Mouse (Mus musculus) NIH3T3 (cell line): ENCODE results near the gene Rab3il1.

Source experiments
- DNase-seq: peaks from one replicate; pipeline ENCODE4 v3.0.0-alpha.2; 2012; ENCODE audit warnings: low read depth

The Rab3il1 gene

DNA sequence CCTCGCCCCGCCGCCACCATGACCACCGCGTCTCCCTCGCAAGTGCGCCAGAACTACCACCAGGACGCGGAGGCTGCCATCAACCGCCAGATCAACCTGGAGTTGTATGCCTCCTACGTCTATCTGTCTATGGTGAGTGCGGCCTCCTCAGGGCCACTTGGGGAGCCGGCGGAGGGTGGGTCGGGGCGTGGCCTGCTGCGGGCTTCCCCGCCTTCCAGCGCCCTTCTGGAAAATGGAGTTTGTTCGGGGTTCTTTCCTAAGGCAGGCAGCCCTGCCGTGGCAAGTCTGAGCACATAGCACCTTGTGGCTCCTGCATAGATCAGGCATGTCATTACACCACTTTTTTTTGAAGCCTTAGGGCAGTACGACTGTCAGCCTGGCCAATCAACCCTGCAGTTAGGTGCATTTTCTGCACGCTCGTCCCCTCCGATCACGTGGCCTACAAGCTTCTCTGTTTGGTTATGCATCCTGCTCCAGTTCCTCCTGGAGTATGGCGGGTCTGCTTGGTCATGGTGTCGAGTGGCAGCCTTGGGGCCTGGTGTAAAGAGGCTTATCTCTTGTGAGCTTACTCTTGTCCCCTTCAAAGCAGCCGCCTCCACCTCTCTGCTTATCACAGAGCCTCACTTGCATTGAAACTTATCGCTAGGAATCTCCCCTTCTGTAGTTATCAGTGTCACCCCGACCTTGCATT is 18.5 kb upstream of the Rab3il1 start:
- peak; percentile 86 for DNase-seq

DNA sequence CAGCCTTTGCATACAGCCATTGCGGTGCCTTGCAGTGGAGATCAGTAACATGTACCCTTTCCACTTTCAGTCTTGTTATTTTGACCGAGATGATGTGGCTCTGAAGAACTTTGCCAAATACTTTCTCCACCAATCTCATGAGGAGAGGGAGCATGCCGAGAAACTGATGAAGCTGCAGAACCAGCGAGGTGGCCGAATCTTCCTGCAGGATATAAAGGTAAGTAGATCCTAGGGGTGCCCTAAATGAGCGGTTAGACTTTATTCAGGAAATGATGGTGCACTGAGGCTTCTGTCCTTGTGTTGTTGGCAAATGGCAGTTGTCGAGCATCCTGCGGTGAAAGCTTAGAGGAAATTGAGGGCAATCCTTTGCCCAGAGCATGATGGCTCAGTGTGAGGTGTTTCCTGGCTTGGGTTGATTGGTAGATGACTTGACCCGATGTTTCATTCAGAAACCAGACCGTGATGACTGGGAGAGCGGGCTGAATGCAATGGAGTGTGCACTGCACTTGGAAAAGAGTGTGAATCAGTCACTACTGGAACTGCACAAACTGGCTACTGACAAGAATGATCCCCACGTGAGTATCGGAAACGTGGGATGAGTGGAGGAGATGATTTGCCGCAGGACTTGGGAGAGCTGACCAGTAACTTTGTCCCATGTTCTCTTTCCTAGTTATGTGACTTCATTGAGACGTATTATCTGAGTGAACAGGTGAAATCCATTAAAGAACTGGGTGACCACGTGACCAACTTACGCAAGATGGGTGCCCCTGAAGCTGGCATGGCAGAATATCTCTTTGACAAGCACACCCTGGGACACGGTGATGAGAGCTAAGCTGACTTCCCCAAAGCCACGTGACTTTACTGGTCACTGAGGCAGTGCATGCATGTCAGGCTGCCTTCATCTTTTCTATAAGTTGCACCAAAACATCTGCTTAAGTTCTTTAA is 17.1 kb upstream of the Rab3il1 start:
- no peak for DNase-seq

DNA sequence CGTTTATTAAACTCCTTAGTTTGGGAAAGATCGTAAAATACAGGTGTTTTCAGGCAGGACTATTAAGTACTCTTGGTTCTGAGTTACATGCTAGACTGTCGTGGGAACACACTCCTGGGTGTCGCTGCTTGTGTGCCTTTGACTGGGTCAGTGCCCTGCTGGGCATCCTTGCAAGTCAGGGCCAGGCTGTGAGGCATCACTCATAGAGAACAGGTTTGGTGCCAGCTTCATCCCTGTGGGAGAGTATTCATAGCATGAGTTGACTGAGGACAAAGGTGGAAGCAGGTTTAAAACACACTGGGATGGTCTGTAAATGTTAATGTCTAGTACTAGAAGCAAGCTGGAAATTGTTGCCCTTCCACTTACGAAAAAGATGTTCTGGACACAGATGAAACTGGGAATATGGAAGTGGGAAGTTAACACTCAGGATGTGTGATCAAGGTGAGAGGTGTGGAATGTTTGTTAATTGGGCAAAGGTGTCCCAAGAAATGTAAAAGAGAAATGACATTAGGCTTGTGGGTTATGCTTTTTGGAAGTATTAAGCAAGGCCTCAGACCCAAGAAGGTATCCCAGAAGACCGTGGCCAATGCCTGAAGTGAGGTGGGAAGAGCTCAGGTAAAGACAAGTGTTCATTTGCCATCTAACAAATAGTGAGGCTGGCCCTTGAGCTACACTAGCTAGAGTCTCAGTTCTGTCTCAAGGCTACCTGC is 16.1 kb upstream of the Rab3il1 start:
- no peak for DNase-seq

DNA sequence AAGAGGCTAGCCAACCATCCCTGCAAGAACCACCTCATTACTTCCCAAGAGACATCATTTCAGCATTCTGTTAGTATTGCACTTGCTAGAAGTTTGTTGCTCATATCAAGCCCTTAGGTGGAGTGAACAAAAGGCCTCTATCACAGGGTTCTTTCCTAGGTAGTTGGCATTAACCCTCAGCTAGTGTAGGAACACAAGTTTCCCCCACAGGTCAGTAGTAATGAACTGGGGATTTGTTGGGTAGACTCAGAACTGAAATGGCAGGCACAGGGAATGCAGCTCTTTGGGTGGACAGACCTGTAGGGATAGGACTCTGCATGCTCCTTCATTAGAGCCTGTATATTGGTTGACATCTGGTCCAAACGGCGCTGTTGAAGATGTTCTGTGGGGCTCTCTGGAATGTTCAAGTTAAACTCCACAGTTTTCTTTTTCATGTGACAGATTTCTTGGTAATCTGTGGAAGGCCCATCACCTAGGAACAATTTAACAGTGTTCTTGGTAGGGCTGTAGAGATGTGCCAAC is 15.5 kb upstream of the Rab3il1 start:
- DNase-seq: peak; percentile 47

DNA sequence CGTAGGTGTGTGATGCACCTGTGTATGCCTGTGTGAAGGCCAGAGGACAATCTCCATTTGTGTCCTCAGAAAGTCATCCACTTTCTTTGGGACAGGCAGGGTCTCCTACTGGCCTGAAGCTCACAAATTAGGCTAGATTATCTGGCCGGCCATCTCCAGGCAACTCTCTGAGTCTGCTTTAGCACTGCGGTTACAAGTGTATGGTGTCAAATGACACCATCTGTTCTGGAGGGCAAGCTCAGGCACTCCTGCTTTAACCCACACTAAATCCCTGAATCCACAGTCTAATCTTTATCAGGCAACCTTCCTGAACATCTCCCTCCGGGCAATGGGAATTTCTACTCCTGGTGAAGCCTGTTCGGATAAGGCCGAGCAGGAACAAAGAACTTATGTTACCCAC is 14.3 kb upstream of the Rab3il1 start:
- DNase-seq: no peak

DNA sequence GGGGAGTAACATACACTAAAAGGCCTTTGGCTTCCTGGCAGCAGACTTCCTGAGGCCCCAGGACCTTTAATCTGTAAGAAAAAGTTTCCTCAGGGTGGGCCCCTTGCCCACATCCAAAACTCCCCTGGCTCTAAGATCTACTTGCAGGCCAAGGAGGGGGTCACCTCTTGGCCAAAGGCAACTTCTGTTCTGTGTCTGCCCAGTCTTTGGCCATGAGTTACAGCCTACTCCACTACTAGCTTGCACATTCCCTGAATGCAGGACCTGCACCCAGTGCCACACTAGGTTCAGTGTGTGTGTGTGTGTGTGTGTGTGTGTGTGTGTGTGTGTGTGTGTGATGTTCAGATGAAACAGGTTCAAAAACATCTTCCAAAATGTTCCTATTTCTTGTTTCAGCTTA is 13.9 kb upstream of the Rab3il1 start:
- DNase-seq: no peak

DNA sequence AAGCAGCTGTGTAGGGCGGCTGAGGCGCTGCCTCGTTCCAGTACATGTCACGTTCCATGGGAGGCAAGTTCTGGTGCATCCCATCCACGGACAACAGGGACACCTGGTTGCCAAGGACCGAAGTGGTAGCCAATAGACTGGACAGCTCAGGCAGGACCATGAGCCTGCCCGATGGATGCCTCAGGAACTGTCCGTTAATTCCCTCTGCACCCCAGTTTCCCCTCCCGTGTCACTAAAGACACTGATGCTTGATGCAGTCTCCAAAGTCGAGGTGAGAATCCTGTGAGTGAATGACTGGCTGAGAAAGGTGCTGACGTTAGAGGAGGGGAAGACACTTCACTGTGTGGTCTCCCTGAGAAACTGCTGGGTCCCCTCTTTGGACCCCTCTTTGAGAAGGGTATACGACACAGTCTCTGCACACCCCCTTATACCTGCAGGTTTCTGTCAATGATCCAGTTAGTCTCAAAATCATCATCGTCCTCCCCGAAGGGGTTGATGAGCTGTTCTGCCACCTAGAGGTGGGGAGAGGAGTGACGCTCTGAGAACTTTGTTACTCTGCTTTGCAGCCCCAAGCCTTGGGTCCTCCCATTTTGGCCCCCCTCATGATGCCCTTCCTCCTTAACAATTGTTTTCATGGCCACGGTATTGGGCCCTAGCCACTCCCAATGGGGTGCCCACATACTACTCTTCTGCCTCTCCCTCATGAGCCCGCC is 12.1 kb upstream of the Rab3il1 start:
- DNase-seq: peak; percentile 76

DNA sequence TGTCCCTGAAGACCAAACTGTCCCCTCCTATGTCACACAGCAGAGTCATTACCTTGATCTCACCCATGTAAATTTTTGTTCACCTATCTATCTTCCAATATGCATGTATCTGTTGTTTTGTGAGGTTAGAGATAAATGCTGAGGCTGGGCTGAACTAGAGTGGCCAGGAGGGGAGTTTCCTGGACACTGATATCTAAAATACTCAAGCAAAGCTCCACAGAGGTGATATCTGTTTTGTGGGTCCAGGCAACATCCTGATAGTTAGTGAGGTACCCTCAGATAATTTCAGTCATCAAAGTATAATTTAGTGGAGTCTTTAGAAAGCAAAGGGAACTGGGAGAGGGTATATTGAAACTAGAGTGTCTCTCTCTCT is 11.6 kb upstream of the Rab3il1 start:
- no peak for DNase-seq

DNA sequence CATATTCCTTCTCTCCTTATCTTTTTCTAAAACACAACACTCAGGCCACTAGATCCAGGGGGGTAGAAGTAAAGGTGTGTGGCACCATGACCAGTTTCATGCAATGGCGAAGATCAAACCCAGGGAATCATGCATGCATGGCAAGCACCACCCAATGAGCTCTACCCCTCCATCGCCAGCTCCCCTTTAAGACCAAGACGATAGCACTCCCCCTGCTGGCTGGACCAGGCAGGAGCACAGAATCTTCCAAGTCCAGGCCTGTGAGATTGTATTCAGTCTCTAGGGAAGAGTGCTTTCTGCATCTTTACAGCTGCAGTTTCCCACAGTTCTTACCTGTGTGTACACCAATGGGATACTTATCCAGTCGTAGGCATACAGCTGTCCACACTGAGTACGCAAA is 10.2 kb upstream of the Rab3il1 start:
- DNase-seq: peak; percentile 93

DNA sequence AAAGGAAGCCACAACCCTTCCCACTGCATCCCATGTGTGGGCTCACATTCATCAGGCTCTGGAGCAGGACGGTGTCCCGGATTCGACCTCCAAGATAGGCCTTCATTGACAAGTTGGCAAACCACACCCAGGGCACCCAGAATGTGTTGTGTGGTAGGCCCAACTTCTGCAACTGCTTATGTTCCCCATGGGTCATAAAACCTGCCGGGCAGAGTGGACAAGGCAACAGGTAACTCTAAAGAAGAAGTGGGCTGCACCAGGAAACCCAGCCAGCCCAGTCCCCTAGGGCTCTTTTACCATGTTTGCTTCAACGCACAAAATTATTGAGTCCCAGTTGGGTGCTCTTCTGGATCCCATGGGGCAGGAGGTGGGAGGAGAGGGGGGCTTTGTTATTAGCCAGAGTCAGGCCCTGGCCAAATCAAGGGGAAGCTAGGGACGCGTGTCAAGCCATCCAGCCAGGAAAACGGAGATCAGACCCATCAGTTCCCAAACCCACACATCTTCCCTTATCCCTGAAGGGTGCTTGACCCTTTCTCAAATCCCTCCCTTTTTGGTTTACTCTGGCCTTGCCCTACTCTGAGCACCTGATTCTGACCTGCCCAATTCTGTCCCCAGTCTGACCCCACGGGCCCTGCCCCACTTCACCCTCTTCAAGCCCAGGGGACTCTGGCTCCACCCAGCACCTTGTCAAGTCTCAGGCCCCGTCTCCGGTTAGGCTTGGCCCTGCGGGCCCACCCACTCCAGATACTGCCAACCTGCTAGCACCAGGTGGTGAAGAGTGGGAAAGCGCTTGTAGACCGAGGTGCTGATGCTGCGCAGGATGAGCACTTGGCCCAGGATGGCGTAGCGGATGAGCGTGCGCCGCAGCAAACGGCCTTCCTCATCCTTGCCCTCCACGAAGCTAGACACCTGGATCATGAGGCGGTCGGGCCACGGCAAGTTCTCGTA is 9.2 kb upstream of the Rab3il1 start:
- no peak for DNase-seq

DNA sequence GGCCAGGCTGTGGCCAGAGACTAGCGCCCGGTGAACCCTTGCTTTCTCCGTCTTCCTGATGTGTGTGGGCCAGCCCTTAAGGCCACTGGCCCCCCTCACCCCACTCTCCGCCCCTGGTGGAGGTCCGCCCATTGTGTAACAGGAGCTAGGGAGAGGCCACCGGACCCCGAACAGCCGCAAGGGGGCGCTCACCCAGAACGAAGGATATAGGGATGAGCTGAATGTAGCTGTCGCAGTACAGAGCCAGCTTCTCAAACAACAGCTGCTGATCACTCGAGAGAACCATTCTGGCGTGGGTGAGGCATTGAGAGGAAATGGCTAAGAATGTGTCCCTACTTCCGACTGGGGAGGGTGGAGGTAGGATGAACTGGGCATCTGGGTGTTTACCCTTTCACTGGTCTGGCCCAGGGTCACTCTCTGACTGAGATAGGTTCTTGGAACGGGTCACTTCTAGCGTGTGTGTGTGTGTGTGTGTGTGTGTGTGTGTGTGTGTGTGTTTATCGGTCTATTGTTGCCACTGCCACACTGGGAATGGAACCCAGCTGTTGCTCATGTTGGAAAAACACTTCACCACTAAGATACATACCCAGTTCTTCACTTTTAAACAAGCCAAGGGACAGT is 8.3 kb upstream of the Rab3il1 start:
- DNase-seq: peak; percentile 79

DNA sequence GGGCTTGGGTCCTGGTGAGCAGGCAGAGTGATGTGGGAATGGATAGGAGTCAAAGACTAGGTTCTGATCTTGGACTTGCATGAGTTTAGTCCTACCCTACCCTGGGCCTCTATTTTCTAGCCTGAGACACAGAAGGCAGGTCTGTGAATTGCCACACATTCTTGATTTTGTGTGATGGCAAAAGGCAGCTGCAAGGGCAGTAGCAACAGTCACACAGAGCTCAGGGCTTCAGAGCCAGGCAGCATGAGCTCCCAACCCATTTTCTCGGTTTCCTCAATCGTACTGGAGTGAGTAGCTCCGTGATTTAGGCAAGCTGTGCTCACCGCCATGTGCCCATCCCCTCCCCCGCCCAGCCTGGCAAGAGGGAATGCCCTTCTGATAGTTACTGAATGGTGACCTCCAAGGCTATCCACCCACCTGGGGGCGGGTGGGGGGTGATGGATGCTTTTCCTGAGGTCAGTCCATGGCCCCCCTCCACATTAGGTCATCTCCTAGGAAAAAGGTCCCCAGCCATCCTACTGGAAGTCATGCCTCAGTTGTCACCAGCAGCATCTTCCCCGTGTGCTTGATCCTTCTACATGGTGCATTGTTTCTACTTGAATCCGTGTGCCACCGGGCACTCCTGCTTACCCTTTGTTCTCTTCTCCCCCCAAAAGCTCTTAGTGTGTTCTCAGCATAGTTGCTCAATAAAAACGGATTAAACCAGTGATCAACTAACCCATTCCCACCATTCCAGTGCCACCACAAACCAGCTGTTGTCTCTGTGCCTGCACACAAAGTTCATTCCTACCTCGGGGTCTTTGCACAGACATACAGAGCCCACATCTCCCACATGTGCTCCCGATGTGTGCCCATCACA is 4.0 kb upstream of the Rab3il1 start:
- no peak for DNase-seq

DNA sequence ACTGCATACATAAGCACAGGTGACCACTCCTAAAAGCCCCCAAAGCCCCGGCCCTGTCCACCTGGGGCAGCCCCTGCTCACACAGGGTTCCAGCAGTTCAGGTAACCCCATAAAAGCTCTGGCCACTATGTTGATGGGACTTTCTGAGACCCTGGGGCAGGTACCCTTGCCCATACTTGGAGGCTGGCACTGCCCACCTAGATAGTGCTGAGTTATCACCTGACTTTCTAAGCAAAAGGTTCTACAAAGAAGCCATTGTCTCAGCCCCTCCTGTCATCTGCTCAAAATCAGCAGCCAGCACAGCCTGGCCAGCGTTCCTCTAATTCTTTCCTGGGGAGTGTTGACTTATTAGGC is 3.4 kb upstream of the Rab3il1 start:
- DNase-seq: no peak

DNA sequence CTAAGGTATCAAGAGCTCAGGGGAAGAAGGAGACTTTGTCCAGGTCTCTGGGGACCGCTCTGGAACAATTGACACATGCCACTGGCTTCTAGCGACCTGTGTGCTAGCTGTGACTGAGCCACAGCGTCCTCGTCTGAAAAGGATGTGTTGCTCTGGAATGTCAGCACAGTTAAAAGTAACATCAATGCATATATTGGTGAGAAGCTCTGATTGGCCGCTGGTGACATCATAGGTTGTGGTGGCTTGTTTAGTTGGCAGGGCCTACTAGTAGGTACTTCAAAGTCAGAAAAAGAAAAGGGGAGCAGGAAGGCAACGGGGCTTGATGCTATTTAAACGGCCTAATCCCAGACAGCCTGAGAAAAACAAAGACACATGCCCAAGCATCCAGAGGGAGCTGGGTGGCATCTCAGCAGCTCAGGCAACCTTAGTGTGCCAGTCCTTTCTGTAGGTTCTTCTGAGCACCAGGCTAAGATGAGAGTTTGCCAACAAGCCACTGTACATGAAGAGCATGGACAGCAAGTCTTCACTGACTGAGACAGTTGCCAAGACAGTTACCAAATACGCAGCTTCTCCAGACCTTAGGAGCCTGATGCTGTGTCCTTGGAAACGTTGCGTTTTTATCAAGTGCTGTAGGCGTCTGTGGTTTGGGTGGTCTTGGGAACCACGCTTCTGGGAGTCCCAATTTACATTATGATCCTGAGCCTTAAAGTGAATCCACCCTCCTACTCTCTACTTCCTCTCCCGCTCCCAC is 2.6 kb upstream of the Rab3il1 start:
- no peak for DNase-seq

DNA sequence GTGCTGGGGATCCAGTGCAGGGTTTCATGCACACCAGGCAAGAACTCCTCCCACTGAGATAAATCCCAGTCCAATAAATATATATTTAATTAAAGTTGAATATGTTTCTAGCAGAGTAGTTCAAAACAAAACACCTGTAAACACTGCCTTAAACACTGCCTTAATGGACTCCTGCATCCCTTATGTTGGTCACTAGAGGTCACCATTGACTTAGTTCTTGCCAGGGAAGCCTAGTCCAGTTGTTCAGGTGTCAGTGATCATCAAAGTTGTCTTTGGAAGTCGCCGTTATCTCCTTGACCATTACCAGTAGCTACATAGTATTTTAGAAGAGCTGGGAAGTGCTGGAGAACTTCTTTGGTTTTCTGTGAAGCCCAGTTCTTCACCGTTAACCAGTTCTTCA is 1.1 kb upstream of the Rab3il1 start:
- DNase-seq: peak; percentile 83

DNA sequence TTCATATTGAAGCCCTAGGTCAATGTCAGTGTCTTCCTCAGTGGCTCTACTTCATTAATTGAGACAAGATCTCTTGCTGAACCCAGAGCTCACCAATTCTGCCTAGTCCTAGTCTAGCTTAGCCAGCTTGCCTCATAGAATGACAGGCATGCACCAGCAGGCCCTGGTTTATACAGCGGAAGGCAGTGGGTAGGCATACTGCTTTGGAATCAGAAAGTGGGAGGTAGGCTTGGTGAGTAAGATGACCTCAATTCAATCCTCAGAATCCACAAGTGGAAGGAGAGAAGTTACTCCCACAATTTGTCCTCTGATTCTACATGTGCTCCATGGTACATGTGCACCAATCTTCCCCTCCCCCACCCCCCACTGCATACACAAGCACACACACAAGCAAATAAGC is 2.2 kb downstream of the Rab3il1 start:
- DNase-seq: no peak

DNA sequence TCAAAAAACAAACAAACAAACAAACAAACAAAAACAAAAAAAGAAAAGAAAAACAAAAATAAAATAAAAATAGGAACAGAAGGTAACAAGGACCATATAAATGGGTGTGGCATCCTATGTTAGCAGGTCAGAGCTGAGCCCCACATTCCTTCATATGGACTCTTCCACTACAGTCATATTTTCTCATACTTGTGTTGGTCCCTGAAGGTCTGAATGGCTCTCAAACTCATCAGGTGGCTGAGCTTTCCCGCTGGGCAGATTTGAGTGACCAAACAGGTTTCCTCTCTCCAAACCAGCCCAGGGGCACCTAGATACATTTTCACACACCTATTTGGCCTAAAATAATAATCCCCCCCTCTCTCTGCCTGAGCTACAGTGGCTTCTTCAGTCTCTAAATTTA is 9.9 kb downstream of the Rab3il1 start:
- DNase-seq: no peak

DNA sequence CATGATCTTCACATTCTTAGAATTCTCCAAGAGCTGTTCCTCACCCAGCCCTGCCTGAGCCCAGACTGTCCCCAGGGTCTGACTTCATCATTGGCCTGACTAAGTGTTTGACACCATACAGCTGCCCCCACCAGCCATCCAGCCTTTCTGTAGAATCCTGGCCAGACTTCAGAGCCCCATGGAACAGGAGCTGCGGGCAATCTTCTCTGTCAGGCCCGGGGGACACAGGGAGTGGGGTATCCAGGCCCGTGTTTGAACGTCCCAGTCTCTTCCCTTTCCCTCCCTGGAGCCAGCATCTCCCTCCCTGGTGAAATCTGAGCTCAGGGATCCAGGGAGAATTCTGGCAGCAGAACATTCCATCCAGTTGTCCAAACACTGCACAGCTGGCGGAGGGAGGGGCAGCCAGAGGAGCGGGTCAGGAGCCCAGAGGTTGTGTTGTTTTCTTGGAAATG is 11.4 kb downstream of the Rab3il1 start:
- DNase-seq: peak; percentile 92

DNA sequence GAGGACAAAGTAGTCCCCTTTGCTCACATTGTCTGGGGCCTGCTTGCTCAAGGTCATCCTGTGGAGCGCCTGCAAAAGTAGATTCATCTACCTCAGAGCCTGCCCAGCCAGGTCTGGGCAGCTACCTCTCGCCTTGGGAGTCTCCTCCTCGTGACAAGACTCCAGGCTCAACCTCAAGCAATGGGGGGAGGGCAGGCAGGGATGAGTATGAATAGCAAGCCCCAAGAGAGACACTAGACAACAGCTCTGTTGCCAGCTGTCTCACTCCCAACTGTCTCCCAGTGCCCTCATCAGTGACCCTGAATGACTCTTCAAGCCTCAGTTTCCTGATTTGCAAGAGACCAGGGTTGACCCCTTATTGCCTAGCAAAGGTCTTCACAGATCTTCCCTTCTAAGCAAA is 11.9 kb downstream of the Rab3il1 start:
- peak; percentile 81 for DNase-seq
